Mouse (Mus musculus) erythroblast, adult 5-6 weeks (primary cell): ENCODE data around the gene Fcf1. TPM values are rescaled to one million over a fixed set of nuclear protein-coding genes. Genes with fewer than 3 reads are reported as not detected.

Source experiments
- total RNA-seq, 2 experiments: library from RNA; stranded (forward) in 1 of 2; stranded (reverse) in 1 of 2; fragments of 150-400 nt in 1 of 2; fragments of 200-764, 138-1000 nt in 1 of 2; gene quantifications; 2 replicates each; pipeline versions ENCODE4 v1.2.3 to v1.2.4; 2015 to 2017; ENCODE audit warnings: low replicate concordance in 2 of 2

Fcf1 gene
- total RNA-seq, 2 experiments from 2014 or later, result 26.7 to 34.8 TPM

Other genes starting within 250 kb of the Fcf1 start
- 37.2 and 37.7 TPM in 2 replicates for gene Npc2, start 197.7 kb upstream of the Fcf1 start, total RNA-seq (2015; ENCODE audit: low replicate concordance)
- gene Npc2, start 197.7 kb upstream of the Fcf1 start, total RNA-seq (2017; ENCODE audit: low replicate concordance), result 26.9 and 30.6 TPM in 2 replicates
- 94.7 and 120 TPM in 2 replicates for gene Isca2, start 197.6 kb upstream of the Fcf1 start, total RNA-seq (2015; ENCODE audit: low replicate concordance)
- 35.5 and 49.8 TPM in 2 replicates for gene Isca2, start 197.6 kb upstream of the Fcf1 start, total RNA-seq (2017; ENCODE audit: low replicate concordance)
- 0.19 TPM in 1 of 2 replicates, not detected in the other for gene Ltbp2, start 94.4 kb upstream of the Fcf1 start, total RNA-seq (2015; ENCODE audit: low replicate concordance)
- gene Ltbp2, start 94.4 kb upstream of the Fcf1 start, total RNA-seq (2017; ENCODE audit: low replicate concordance), result 0.14 and 2.4 TPM in 2 replicates
- gene Arel1, start within 50 bp of the Fcf1 start, total RNA-seq (2015; ENCODE audit: low replicate concordance), result 126 and 147 TPM in 2 replicates
- gene Arel1, start within 50 bp of the Fcf1 start, total RNA-seq (2017; ENCODE audit: low replicate concordance), result 216 and 219 TPM in 2 replicates
- gene Ylpm1, start 25.4 kb downstream of the Fcf1 start, total RNA-seq (2015; ENCODE audit: low replicate concordance), result 25.1 and 28.4 TPM in 2 replicates
- 17.2 and 46.0 TPM in 2 replicates for gene Ylpm1, start 25.4 kb downstream of the Fcf1 start, total RNA-seq (2017; ENCODE audit: low replicate concordance)
- gene Prox2, start 139.9 kb downstream of the Fcf1 start, total RNA-seq (2015; ENCODE audit: low replicate concordance), result not detected in 2 replicates
- gene Prox2, start 139.9 kb downstream of the Fcf1 start, total RNA-seq (2017; ENCODE audit: low replicate concordance), result 1.3 and 3.1 TPM in 2 replicates
- 21.1 and 53.9 TPM in 2 replicates for gene Dlst, start 139.9 kb downstream of the Fcf1 start, total RNA-seq (2015; ENCODE audit: low replicate concordance)
- 122 and 210 TPM in 2 replicates for gene Dlst, start 139.9 kb downstream of the Fcf1 start, total RNA-seq (2017; ENCODE audit: low replicate concordance)
- not detected in 2 replicates for gene Rps6kl1, start 180.4 kb downstream of the Fcf1 start, total RNA-seq (2015; ENCODE audit: low replicate concordance)
- gene Rps6kl1, start 180.4 kb downstream of the Fcf1 start, total RNA-seq (2017; ENCODE audit: low replicate concordance), result not detected in 2 replicates
- gene Pgf, start 206.9 kb downstream of the Fcf1 start, total RNA-seq (2015; ENCODE audit: low replicate concordance), result not detected in 2 replicates
- not detected in 2 replicates for gene Pgf, start 206.9 kb downstream of the Fcf1 start, total RNA-seq (2017; ENCODE audit: low replicate concordance)
- gene Eif2b2, start 248.6 kb downstream of the Fcf1 start, total RNA-seq (2015; ENCODE audit: low replicate concordance), result 12.1 and 12.5 TPM in 2 replicates
- 9.5 and 14.4 TPM in 2 replicates for gene Eif2b2, start 248.6 kb downstream of the Fcf1 start, total RNA-seq (2017; ENCODE audit: low replicate concordance)